Mouse (Mus musculus) MEL (cell line): ENCODE measurements around the gene Rbm46. TPM values are rescaled to one million over a fixed set of nuclear protein-coding genes. Genes with fewer than 3 reads are reported as not detected.

Source experiments
- DNase-seq: peaks from one replicate; pipeline ENCODE4 v3.0.0; 2011; ENCODE audit warnings: low read depth, low spot score
- H3K27ac ChIP-seq: 2 replicates; pipeline ENCODE4 v1.5.1; 2012; ENCODE audit warnings: low read depth, mild to moderate bottlenecking, control low read depth, low read length, moderate library complexity; ENCODE audit not compliant: control insufficient read depth
- H3K27me3 ChIP-seq, 2 experiments: fragments of 150-350 bp in 1 of 2; sonication (generic) in 1 of 2; 2 replicates each; pipeline ENCODE4 v1.6.1; 2012; ENCODE audit warnings: low read length in 2 of 2, mild to moderate bottlenecking in 2 of 2, improper control_type of control experiment in 1 of 2, moderate library complexity in 1 of 2; ENCODE audit not compliant: insufficient read depth in 2 of 2, control insufficient read depth in 1 of 2
- H3K36me3 ChIP-seq, 2 experiments: 2 replicates each; pipeline ENCODE4 v1.6.1; 2012 to 2014; ENCODE audit warnings: low read length in 2 of 2, improper control_type of control experiment in 1 of 2, inconsistent platforms in 1 of 2, mild to moderate bottlenecking in 1 of 2; ENCODE audit not compliant: insufficient read depth in 2 of 2, control insufficient read depth in 1 of 2
- H3K4me1 ChIP-seq, 2 experiments: fragments of 150-350 bp in 1 of 2; sonication (generic) in 1 of 2; 2 replicates each; pipeline ENCODE4 v1.6.1; 2012; ENCODE audit warnings: low read length in 2 of 2, improper control_type of control experiment in 1 of 2, mild to moderate bottlenecking in 1 of 2; ENCODE audit not compliant: insufficient read depth in 2 of 2, control insufficient read depth in 1 of 2
- H3K4me3 ChIP-seq, 2 experiments: fragments of 150-350 bp in 1 of 2; sonication (generic) in 1 of 2; 2 replicates each; pipeline ENCODE4 v1.5.1; 2012; ENCODE audit warnings: low read depth in 2 of 2, low read length in 2 of 2, mild to moderate bottlenecking in 2 of 2, moderate library complexity in 2 of 2, control low read depth in 1 of 2, improper control_type of control experiment in 1 of 2; ENCODE audit not compliant: control insufficient read depth in 1 of 2, insufficient read depth in 1 of 2
- H3K79me2 ChIP-seq: 2 replicates; pipeline ENCODE4 v1.6.1; 2012; ENCODE audit warnings: mild to moderate bottlenecking, low read length, moderate library complexity; ENCODE audit not compliant: control insufficient read depth, poor library complexity, insufficient read depth
- H3K9ac ChIP-seq: 2 replicates; pipeline ENCODE4 v1.6.1; 2012; ENCODE audit warnings: low read depth, mild to moderate bottlenecking, control low read depth, low read length, moderate library complexity; ENCODE audit not compliant: control insufficient read depth, poor library complexity, severe bottlenecking
- H3K9me3 ChIP-seq: fragments of 150-350 bp; sonication (generic); replicated peaks from 2 replicates; pipeline ENCODE4 v1.6.1; 2012; ENCODE audit warnings: mild to moderate bottlenecking, low read length, improper control_type of control experiment, moderate library complexity; ENCODE audit not compliant: insufficient read depth
- CHD2 ChIP-seq: IDR thresholded peaks from 2 replicates; pipeline ENCODE4 v1.6.1; 2011; ENCODE audit warnings: low read length, improper control_type of control experiment
- CTCF ChIP-seq, 3 experiments: IDR thresholded peaks in 2 of 3; conservative IDR thresholded peaks in 1 of 3; 2 replicates each; pipeline ENCODE4 v1.5.1; 2011 to 2012; ENCODE audit warnings: low read length in 3 of 3, low read depth in 2 of 3, mild to moderate bottlenecking in 2 of 3, improper control_type of control experiment in 1 of 3, inconsistent platforms in 1 of 3, mixed read lengths in 1 of 3, moderate library complexity in 1 of 3; ENCODE audit not compliant: control insufficient read depth in 1 of 3, insufficient read depth in 1 of 3, poor library complexity in 1 of 3, severe bottlenecking in 1 of 3
- ELF1 ChIP-seq: IDR thresholded peaks from 2 replicates; pipeline ENCODE4 v1.6.1; 2014; ENCODE audit warnings: low read depth, mild to moderate bottlenecking, inconsistent platforms, low read length, improper control_type of control experiment, moderate library complexity
- GABPA ChIP-seq: IDR thresholded peaks from 2 replicates; pipeline ENCODE4 v1.6.1; 2012; ENCODE audit warnings: low read depth, mild to moderate bottlenecking, inconsistent platforms, low read length, improper control_type of control experiment, moderate library complexity
- GATA1 ChIP-seq: IDR thresholded peaks from 2 replicates; pipeline ENCODE4 v1.6.1; 2011; ENCODE audit warnings: low read depth, low read length, improper control_type of control experiment
- HCFC1 ChIP-seq: IDR thresholded peaks from 2 replicates; pipeline ENCODE4 v1.6.1; 2012; ENCODE audit warnings: low read depth, mild to moderate bottlenecking, inconsistent platforms, low read length, improper control_type of control experiment, moderate library complexity
- JUND ChIP-seq: IDR thresholded peaks from 2 replicates; pipeline ENCODE4 v1.6.1; 2011; ENCODE audit warnings: low read depth, mild to moderate bottlenecking, improper control_type of control experiment, low read length
- MAX ChIP-seq: IDR thresholded peaks from 2 replicates; pipeline ENCODE4 v1.6.1; 2011; ENCODE audit warnings: low read length, improper control_type of control experiment
- MAZ ChIP-seq: IDR thresholded peaks from 2 replicates; pipeline ENCODE4 v1.6.1; 2012; ENCODE audit warnings: low read depth, mild to moderate bottlenecking, inconsistent platforms, low read length, improper control_type of control experiment
- MEF2A ChIP-seq: IDR thresholded peaks from 2 replicates; pipeline ENCODE4 v1.6.1; 2014; ENCODE audit warnings: low read depth, mild to moderate bottlenecking, inconsistent platforms, low read length, improper control_type of control experiment; ENCODE audit not compliant: poor library complexity, insufficient replicate concordance, severe bottlenecking; ENCODE audit errors: extremely low read depth
- MXI1 ChIP-seq: IDR thresholded peaks from 2 replicates; pipeline ENCODE4 v1.6.1; 2011; ENCODE audit warnings: mild to moderate bottlenecking, low read depth, low read length, improper control_type of control experiment
- MYC ChIP-seq: IDR thresholded peaks from 2 replicates; pipeline ENCODE4 v1.6.1; 2011; ENCODE audit warnings: low read depth, mild to moderate bottlenecking, low read length, improper control_type of control experiment, moderate library complexity
- NELFE ChIP-seq: IDR thresholded peaks from 2 replicates; pipeline ENCODE4 v1.6.1; 2011; ENCODE audit warnings: low read depth, low read length, improper control_type of control experiment
- POLR2A ChIP-seq, 2 experiments: IDR thresholded peaks; 2 replicates each; pipeline ENCODE4 v1.6.1; 2011 to 2012; ENCODE audit warnings: low read length in 2 of 2, mild to moderate bottlenecking in 2 of 2, control low read depth in 1 of 2, improper control_type of control experiment in 1 of 2, low read depth in 1 of 2, moderate library complexity in 1 of 2; ENCODE audit not compliant: control insufficient read depth in 1 of 2, insufficient read depth in 1 of 2, poor library complexity in 1 of 2
- POLR2AphosphoS2 ChIP-seq: IDR thresholded peaks from 2 replicates; pipeline ENCODE4 v1.6.1; 2011; ENCODE audit warnings: low read length, improper control_type of control experiment
- RAD21 ChIP-seq: IDR thresholded peaks from 2 replicates; pipeline ENCODE4 v1.6.1; 2011; ENCODE audit warnings: mild to moderate bottlenecking, low read depth, low read length, improper control_type of control experiment
- RCOR1 ChIP-seq: IDR thresholded peaks from 2 replicates; pipeline ENCODE4 v1.6.1; 2012; ENCODE audit warnings: low read depth, mild to moderate bottlenecking, inconsistent platforms, low read length, improper control_type of control experiment
- SIN3A ChIP-seq: IDR thresholded peaks from 2 replicates; pipeline ENCODE4 v1.6.1; 2012; ENCODE audit warnings: low read length, improper control_type of control experiment, inconsistent platforms
- SMC3 ChIP-seq: IDR thresholded peaks from 2 replicates; pipeline ENCODE4 v1.6.1; 2011; ENCODE audit warnings: low read depth, low read length, improper control_type of control experiment
- TAL1 ChIP-seq: IDR thresholded peaks from 2 replicates; pipeline ENCODE4 v1.6.1; 2012; ENCODE audit warnings: mild to moderate bottlenecking, inconsistent platforms, low read length, moderate library complexity, mixed read lengths
- TBP ChIP-seq: IDR thresholded peaks from 2 replicates; pipeline ENCODE4 v1.8.0; 2011; ENCODE audit warnings: low read depth, low read length, improper control_type of control experiment
- UBTF ChIP-seq: IDR thresholded peaks from 2 replicates; pipeline ENCODE4 v1.6.1; 2012; ENCODE audit warnings: low read depth, mild to moderate bottlenecking, inconsistent platforms, low read length, improper control_type of control experiment, moderate library complexity, borderline replicate concordance; ENCODE audit not compliant: insufficient read depth
- USF1 ChIP-seq: IDR thresholded peaks from 2 replicates; pipeline ENCODE4 v1.6.1; 2014; ENCODE audit warnings: low read depth, mild to moderate bottlenecking, inconsistent platforms, low read length, improper control_type of control experiment, moderate library complexity
- USF2 ChIP-seq, 2 experiments: IDR thresholded peaks; 2 replicates each; pipeline ENCODE4 v1.6.1; 2011 to 2012; ENCODE audit warnings: improper control_type of control experiment in 2 of 2, low read length in 2 of 2, borderline replicate concordance in 1 of 2, inconsistent platforms in 1 of 2, low read depth in 1 of 2, mild to moderate bottlenecking in 1 of 2; ENCODE audit not compliant: insufficient read depth in 1 of 2
- ZC3H11A ChIP-seq: IDR thresholded peaks from 2 replicates; pipeline ENCODE4 v1.6.1; 2012; ENCODE audit warnings: low read depth, mild to moderate bottlenecking, inconsistent platforms, low read length, improper control_type of control experiment
- ZKSCAN1 ChIP-seq: IDR thresholded peaks from 2 replicates; pipeline ENCODE4 v1.6.1; 2012; ENCODE audit warnings: low read depth, mild to moderate bottlenecking, inconsistent platforms, low read length, improper control_type of control experiment, moderate library complexity
- ZMIZ1 ChIP-seq: IDR thresholded peaks from 2 replicates; pipeline ENCODE4 v1.6.1; 2012; ENCODE audit warnings: low read depth, mild to moderate bottlenecking, inconsistent platforms, low read length, improper control_type of control experiment, moderate library complexity
- ZNF384 ChIP-seq: IDR thresholded peaks from 2 replicates; pipeline ENCODE4 v1.6.1; 2012; ENCODE audit warnings: low read depth, mild to moderate bottlenecking, inconsistent platforms, low read length, improper control_type of control experiment
- polyA plus RNA-seq, 2 experiments: library from polyadenylated mRNA; stranded (reverse) in 1 of 2; unstranded in 1 of 2; fragments of >175 nt in 1 of 2; fragments of >200 nt in 1 of 2; gene quantifications; 2 replicates each; pipeline versions ENCODE4 v1.2.1 to v1.2.4; 2012; ENCODE audit warnings: low replicate concordance in 2 of 2, low read depth in 1 of 2; ENCODE audit not compliant: insufficient read length in 2 of 2, insufficient read depth in 1 of 2, missing spikeins in 1 of 2
- total RNA-seq: library from RNA; depleted of rRNA; stranded (reverse); fragments of 300-350 nt; gene quantifications from 2 replicates; pipeline ENCODE4 v1.2.3, GENCODE M21; 2012

Rbm46 gene
- total and polyA plus RNA-seq, 3 experiments, result not detected

GRCm38 (mm10) chr3:82875671-82876371, 462 bp downstream of the Rbm46 start:
- no peaks in the 10 kb centered on the region for H3K27me3 ChIP-seq
- no peak for DNase-seq
- H3K9ac ChIP-seq, result no peak overlapping the region
- no peak overlapping the region for H3K4me3 ChIP-seq
- no peaks in the 10 kb centered on the region for H3K9me3 ChIP-seq
- no peaks in the 10 kb centered on the region for H3K36me3 ChIP-seq
- no peaks in the 10 kb centered on the region for H3K79me2 ChIP-seq
- H3K4me1 ChIP-seq, result no peaks in the 10 kb centered on the region
- no peak for TF ChIP-seq MYC
- no peak for TF ChIP-seq USF1
- TF ChIP-seq GABPA, result no peak
- no peak for TF ChIP-seq UBTF
- TF ChIP-seq MEF2A, result no peak
- TF ChIP-seq USF2 (IDR thresholded peaks at IDR 0.05; ENCODE audit: borderline replicate concordance in 1 of 2, insufficient read depth in 1 of 2, low read depth in 1 of 2, low read length in 2 of 2), result no peak
- TF ChIP-seq RCOR1, result no peak
- no peak for TF ChIP-seq RAD21
- TF ChIP-seq ZKSCAN1, result no peak
- H3K27ac ChIP-seq, result no peak overlapping the region

DNA sequence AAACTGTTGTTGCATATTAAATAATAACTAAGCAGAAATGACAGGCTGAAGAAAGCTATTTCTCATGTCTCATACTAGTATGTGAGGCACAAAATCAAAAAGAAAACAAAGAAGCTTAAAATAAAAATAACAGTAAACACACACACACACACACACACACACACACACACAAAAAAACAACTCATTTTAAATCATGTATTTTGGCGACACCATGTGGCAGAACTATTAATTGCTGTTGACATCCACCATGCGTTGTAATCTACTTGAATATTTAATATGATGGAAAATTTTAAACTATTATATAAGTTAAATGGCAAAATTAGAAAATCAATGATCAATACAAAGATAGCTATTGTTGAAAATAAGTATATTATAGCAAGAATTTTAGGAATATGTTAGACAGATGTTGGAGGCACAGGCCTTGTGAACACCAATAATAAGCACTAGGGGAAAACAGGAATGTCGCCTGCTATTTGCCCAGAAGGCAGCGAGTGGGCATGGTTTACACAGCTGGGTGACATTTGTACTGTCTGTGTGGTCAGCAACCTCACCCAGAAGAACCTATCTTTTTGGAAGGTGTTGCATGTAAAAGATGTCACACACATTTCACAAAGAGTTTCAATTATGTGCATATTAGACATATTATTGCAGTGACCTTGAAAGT, 18.7 kb downstream of the Rbm46 start:
- H3K9me3 ChIP-seq, result no peaks in the 10 kb centered on the region
- no peaks in the 10 kb centered on the region for H3K79me2 ChIP-seq
- H3K27me3 ChIP-seq, result no peaks in the 10 kb centered on the region
- H3K9ac ChIP-seq, result no peak overlapping the region
- no peaks in the 10 kb centered on the region for H3K4me1 ChIP-seq
- no peak overlapping the region for H3K27ac ChIP-seq
- peak; percentile 31 for DNase-seq
- no peak overlapping the region for H3K4me3 ChIP-seq
- no peaks in the 10 kb centered on the region for H3K36me3 ChIP-seq
- TF ChIP-seq ELF1 (no peak), GABPA (no peak), SIN3A (no peak), USF2 (IDR thresholded peaks at IDR 0.05; ENCODE audit: borderline replicate concordance in 1 of 2, insufficient read depth in 1 of 2, low read depth in 1 of 2, low read length in 2 of 2) (no peak), TAL1 (no peak), CHD2 (no peak), HCFC1 (no peak), MYC (no peak), RCOR1 (no peak), RAD21 (peak; percentile 63), CTCF (IDR thresholded peaks at IDR 0.05 in 2 of 3, conservative IDR thresholded peaks at IDR 0.05 in 1 of 3; ENCODE audit: control insufficient read depth in 1 of 3, insufficient read depth in 1 of 3, low read depth in 2 of 3, low read length in 3 of 3, poor library complexity in 1 of 3, severe bottlenecking in 1 of 3) (peak in 2 of 3 experiments; percentile 7 to 55; a peak in 3 of 6 replicates), JUND (no peak), GATA1 (no peak), ZNF384 (no peak), MXI1 (no peak), POLR2AphosphoS2 (no peak), NELFE (no peak), MAX (no peak), UBTF (no peak), ZC3H11A (peak; percentile 17; the same call in 1 of the 2 replicates), TBP (no peak), MEF2A (no peak), ZMIZ1 (no peak), SMC3 (peak; percentile 55), MAZ (no peak), POLR2A (IDR thresholded peaks at IDR 0.05; ENCODE audit: control insufficient read depth in 1 of 2, insufficient read depth in 1 of 2, low read depth in 1 of 2, low read length in 2 of 2, poor library complexity in 1 of 2) (no peak)
